Mouse (Mus musculus): ENCODE measurements at regions not wholly inside any gene's neighbourhood (a gene's known extent, or its start where the extent isn't known, plus 50 kb on each side); places are given as distances from the start of the nearest gene placed in this dataset.
"Not testable (repeated sequence)": the region's sequence is repeated elsewhere in the genome, so short reads cannot be mapped to it uniquely, and the experiment has no call there.

DNA sequence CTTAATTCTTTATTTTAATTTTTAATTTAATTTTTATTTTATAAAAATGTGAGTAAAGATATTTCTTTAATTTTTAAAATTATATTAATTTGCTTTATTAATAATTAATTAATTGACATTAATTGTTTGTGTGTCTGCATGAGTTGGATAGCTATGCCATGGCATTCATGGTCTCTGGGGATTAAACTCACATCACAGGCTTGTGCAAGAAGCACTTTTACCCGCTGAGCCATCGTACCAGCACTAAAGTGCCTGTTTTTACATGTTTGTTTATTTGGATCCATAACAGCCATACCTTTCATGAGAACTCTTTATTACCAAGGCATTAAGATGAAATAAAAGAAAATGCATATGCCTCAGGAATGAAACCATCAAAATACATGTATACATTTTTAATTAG is 453.7 kb upstream of the Arid1b start:
- no peak for DNase-seq (ENCODE audit: low read depth in 1 of 2, low spot score in 2 of 2)

DNA sequence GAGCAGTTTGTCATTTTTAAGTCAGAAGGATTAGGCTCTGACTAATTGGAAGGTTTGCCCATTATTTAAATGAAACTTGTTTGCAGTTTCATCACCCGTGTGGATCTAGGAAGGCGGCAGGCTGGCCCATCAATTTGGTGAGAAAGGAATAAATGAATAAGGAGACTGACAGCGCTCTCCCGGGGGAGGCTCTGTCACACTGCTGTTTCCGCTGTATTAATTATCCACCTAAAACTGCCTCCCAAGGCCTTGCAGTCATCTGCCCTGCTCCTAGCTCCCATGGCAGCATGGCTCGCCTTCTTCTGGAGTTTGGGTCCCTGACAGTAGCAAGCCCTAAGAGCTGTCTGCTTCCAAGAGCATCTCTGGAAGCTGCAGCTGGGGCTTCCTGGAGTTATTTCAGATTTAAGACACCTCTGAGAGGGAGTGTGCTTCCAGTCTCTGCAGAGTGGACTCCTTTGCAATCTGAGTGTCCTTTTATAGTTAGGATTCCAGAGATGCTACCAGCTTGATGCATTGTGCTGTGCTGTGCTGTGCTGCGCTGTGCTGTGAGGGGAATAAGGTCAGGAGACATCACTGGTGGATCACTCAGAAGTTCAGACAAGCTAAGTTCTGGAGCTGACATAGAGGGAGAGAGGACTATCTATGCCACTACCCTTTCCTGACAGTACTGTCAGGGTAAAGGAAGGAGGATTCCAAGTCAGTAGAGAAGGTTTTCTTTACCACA is 452.9 kb upstream of the Arid1b start:
- DNase-seq (ENCODE audit: low read depth in 1 of 2, low spot score in 2 of 2): no peak

DNA sequence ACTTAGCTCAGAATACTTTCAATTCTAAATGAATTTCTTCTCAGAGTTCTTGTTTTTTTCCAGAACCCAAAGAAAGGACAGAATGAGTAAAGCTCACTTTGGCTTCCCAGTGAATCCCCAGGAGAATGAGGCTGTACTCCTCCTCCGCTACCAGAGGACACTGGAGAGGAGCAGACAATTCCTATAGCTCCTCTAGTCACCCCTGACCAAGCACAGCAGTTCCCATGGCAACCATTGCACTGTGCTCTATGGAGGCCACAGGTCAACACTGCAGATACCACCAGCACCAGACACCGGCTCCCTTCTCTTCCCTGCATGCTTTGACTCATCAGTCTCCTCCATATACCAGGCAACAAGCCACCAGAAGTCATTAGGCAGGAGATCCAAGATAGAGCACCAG is 447.6 kb upstream of the Arid1b start:
- no peak for DNase-seq (ENCODE audit: low read depth in 1 of 2, low spot score in 2 of 2)

DNA sequence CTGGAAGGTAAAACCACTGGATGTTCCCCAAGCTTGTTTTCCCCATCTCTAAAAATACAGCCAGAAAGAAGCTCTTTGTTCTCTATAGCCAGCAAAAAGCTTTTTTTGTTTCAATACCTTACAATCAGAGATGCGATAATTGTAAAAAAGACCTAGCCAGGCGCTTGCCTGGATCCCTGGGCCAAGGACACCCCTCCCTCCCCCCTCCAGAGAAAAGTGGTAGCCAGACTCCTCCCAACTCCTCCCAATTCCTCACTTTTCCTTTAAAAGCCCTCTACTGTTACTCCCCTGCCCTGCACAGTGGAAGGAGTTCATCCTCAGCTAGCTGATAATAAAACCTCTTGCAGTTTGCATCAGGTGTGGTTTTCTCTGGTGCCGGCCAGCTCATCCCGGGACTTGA is 441.1 kb upstream of the Arid1b start:
- not testable (repeated sequence) for DNase-seq (ENCODE audit: low read depth in 1 of 2, low spot score in 2 of 2)

DNA sequence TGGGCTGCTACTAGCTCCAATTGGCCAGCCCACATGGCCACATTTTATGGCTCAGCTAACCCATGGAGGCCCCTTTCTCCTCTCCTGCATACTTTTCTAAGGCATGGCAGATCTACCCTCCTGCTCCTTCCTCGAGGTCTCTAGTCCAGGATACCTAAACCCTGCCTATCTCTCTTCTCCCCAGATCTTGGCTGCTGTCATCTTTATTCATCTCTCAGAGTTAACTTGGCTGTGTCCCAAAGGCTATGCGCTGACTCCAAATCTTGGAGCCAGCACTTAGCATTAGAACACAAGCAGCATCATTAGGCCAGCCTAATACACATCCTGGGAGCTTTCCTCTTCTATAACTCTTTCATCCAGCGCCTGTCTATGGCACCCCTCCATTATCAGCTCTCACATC is 430.5 kb upstream of the Arid1b start:
- no peak for DNase-seq (ENCODE audit: low read depth in 1 of 2, low spot score in 2 of 2)

DNA sequence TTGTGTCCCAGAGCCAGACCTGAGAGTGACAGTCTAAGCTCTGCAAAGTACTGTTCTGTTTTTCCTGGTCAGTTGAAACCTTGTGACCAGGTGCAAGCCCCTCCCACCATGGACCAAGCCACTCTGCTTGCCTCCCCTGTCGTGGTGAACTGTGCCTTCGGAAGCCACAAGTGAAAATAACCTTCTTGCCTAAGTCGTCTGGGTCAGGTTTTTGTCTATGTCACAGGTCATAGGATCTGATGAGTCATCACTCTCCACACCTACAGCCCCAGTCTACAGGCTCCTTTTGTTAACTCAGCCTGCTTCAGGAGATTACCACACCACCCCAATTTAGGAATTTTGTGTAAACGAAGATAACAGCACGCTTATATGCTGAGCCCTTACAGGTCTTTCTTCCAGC is 417.2 kb upstream of the Arid1b start:
- no peak for DNase-seq (ENCODE audit: low read depth in 1 of 2, low spot score in 2 of 2)

DNA sequence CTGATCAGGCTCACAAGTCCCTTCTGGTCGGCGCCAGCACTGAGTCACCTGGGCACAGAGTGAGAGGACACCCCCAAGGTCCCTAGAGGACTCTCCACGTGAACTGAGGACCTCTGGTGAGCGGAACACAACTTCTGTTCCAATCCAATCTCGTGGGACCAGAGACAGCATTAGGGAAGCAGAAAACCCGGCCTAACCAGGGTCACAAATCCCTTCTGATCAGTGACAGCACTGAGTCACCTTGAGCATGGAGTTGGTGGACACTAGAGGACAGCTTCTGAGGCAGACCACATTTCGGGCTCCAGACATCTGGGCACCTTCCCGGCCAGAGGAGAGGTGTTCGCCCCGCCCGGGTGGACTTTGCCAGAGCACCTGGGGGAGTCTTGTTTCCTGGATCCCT is 412.3 kb upstream of the Arid1b start:
- DNase-seq (ENCODE audit: low read depth in 1 of 2, low spot score in 2 of 2): no peak

DNA sequence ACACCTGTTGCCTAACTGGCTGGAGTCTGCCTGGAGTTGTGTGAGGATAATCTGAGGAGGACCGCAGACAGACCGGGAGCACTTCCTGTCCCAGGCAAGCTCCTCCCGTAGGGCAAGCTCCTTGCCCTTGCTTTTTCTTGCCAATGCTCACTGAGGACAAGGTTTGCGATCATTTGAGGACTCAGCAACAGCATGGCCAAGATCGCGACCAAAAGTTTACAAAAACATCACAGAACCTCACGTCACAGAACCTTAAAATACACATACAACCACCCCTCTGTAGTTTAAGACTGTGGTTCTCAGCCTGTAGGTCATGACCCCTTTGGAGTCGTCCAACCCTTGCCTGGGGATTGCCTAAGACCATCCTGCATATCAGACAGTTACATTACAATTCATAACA is 383.7 kb upstream of the Arid1b start:
- no peak for DNase-seq (ENCODE audit: low read depth in 1 of 2, low spot score in 2 of 2)

DNA sequence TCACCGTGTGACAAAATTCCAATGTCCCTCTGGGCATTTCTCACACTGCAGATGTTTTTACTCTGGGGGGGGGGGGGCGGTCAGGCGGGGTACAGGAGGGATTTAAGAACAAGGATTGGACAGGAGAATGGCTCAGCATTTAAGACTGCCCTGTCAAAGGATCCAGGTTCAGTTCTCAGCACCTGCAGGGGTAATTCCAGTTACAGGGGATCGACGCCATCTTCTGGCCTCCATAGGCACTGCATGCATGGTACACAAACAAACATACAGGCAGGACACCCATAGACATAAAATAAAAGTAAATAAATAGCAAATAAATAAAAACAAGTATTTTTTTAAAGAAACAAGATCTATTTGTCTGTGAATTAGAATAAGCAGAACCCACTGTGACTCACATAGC is 383.1 kb upstream of the Arid1b start:
- no peak for DNase-seq (ENCODE audit: low read depth in 1 of 2, low spot score in 2 of 2)

DNA sequence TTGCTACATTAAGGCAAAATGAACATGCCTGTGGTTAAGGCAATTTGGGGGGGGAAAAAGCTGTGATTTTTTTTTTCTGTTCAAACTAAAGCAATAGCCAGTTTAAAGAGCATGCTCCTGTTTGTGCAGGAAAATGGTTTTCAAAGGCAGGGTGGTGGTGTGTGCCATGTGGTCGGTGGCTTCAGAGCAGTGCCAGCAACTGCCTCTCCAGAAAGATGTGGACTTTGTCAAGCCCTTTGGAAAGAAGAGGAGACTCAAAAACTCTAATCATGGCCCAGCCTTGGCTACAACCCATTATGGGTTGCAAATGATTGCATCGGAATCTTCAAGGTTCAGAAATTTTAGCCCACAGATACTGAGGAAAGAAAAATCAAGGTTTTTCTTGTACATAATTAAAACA is 382.4 kb upstream of the Arid1b start:
- DNase-seq (ENCODE audit: low read depth in 1 of 2, low spot score in 2 of 2): no peak

DNA sequence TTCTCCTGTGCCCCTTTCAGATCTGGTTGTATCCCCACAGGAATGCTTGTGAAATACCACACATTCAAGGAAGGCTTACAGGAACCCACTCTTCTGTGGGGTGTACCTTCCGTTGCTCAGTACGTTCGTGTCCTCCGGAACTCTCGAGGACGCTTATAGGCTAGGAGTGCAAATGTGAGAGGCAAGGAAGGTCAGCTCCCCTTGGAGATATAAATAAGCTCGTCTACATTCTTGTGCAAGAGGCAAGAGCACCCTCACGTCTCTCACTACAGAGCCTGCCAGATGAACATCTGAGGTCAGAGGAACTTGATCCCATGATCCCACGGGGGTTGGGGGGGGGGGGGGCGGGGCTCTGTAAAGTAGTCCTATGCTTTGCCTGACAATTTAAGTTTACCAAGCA is 382.0 kb upstream of the Arid1b start:
- no peak for DNase-seq (ENCODE audit: low read depth in 1 of 2, low spot score in 2 of 2)

DNA sequence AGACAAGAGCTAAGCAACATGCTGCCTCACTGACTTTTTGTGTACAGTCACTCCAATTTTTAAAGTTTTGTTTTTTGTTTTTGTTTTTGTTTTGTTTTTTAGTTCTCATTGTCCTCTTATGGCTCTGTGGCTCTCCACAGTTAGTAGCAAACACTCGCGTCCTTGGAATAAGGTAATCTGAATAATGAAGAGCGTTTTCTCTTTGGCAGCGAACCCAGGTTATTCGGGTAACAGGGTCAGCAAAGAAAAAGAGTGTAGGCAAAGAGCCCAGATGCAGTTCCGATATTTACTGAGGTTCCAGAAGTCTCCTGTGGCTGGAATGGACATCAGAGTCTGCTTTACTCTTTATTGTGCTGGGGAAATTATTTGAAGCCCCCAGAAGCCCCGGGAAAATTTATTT is 381.4 kb upstream of the Arid1b start:
- DNase-seq (ENCODE audit: low read depth in 1 of 2, low spot score in 2 of 2): no peak

DNA sequence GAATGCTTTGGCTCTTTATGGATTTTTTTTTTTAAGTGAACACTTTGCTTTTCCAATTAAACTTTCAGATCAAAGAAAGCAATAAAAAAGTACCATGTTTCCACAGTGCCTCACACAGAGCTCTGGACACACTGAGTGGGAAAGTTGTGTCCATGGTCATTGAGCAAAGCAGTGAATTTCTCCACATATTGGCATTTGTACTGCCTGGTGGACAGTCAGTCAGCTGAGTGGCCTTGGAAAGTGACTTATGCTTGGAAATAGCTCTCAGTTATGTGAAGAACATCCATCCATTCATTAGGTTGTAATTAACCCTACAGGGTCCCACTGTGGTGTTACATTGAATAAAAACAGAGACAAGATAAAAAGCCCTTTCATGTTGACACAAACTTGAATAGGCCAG is 373.8 kb upstream of the Arid1b start:
- DNase-seq (ENCODE audit: low read depth in 1 of 2, low spot score in 2 of 2): no peak

DNA sequence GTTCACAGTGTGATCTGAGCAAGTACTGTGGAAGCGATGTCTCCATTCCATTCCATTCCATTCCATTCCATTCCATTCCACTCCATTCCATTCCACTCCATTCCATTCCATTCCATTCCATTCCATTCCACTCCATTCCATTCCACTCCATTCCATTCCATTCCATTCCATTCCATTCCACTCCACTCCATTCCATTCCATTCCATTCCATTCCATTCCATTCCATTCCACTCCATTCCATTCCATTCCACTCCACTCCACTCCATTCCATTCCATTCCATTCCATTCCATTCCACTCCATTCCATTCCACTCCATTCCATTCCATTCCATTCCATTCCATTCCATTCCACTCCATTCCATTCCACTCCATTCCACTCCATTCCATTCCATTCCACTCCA is 368.0 kb upstream of the Arid1b start:
- not testable (repeated sequence) for DNase-seq (ENCODE audit: low read depth in 1 of 2, low spot score in 2 of 2)

DNA sequence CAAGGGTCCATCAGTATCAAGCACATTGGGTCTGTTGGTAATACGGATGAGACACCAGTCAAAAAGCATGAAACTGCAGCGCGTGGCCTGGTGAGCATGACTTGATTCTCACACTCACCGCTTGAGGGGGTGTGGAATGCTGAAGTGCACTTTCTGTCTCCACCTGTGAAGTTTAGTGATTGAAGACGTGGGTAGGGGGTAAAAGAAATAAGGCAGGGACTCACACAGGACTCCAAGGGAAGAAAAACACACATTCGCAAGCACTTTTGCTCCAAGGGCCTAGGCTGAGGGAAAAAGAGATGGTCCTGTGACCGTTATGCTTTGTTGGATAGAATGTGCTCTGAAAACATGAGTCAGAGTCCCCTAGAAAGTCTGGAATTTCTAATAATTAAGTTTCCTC is 366.6 kb upstream of the Arid1b start:
- DNase-seq (ENCODE audit: low read depth in 1 of 2, low spot score in 2 of 2): no peak

DNA sequence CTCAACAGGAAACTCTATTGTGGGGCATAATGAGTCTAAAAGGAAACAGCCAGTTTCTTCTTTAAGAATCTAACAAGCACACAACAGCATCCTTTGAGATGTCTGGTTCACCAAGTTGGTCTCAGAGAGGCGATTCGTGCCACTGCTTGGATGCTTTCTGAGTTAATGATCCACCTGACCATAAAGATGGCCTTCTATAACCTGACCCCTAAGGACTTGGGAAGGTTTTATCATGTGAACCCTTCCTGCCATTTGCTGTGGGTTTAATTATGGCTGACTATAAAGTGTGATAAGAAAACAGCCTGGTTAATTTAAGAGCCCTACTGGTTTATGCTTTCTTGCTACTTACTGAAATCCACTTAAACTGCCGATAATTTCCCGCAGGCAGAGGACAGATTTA is 363.0 kb upstream of the Arid1b start:
- no peak for DNase-seq (ENCODE audit: low read depth in 1 of 2, low spot score in 2 of 2)

DNA sequence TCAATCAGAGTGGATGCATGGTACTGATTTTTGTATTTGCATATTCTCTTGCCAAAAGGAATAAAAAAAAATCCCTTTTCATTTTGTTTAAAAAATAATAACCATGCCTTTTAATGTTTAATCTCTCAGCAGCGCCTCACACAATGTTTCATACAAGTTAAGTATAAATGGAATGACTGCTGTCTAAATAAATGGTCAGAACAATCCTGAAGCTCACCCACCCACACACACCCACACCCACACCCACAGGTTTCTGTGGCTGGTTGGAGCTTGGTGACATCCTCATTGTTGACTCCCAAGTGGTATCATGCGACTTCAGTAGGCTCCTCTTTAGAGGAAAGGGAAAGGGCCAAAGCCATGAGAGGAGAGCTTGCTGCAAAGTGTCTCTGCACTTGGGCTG is 361.6 kb upstream of the Arid1b start:
- no peak for DNase-seq (ENCODE audit: low read depth in 1 of 2, low spot score in 2 of 2)

DNA sequence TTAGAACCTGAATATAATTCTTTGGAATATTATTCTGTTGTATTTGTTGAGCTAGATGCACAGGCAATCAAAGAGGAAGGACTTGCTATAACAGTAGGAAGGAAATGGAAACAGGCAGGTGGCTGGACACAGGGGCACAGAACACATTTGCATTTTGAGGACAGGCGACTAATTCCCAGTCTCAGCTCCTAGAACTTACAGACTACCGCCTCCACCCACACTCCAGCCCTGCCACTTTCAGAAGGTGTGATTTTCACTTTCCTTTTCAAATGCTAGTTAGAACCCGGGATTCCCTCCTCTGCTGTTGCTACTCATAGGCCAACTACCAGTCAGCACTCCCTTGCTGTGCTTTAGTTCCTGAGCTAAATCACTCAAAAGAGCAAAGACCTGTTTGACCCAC is 360.4 kb upstream of the Arid1b start:
- DNase-seq (ENCODE audit: low read depth in 1 of 2, low spot score in 2 of 2): no peak

DNA sequence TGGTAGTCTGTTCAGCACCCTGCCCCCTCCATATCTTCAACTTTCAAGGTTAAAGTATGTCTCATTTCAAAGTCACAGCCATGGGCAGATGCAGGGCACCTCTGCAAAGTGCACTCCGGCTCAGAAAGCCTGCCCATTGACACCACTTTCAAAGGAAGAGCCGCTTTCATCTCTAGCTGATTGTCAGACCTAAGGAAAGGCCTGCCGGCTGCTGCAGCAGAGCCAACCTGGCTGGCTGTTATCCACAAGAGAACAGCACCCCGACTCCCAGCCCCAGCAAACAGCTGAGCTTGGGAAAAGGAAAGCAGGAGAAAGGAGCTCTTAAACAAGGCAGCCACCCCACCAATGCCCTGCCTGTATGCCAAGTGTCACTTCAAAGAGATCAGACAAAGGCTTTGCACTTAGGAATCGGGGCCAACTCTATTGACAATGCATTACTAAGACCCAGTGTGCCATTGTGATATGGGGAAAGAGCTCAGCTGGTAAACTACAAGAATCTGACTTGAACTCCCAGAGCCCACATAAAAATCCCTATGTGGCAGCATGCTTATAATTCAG is 357.3 kb upstream of the Arid1b start:
- no peak for DNase-seq (ENCODE audit: low read depth in 1 of 2, low spot score in 2 of 2)

DNA sequence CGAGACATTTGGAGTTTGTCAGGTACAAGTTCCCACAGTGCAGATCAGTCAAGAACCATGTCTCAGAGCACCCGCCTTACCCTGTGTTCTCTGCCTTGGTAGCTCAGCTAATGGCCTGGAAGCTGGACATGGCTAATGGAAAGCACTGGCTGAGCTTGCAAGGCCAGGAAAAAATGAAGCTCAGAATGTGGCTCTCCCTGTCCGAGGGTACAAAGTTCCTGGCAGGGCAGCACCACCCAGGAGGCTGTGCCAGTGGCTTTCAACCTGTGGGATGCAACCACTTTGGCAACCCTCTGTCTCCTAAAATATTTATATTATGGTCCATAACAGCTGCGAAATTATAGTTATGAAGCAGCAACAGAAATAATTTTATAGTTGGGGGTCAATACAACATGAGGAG is 354.6 kb upstream of the Arid1b start:
- DNase-seq (ENCODE audit: low read depth in 1 of 2, low spot score in 2 of 2): no peak

DNA sequence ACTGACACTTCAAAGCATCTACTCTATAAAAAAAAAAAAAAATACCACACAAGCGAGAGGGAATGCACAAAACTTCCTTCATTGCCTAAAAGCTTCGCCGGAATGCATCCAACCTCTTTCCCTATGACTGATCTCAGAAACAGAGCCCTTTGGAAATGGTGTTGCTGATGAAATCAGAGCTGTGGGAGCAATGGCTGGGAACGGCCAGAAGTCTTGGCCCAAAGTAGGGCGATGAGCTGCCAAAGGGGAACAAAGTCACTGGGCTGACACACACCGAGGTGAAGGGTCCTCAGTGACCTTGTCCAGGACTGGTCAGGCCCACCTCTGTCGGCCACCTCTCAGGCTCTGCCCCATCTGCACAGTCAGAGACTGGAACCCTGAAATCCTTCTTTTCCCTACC is 353.6 kb upstream of the Arid1b start:
- no peak for DNase-seq (ENCODE audit: low read depth in 1 of 2, low spot score in 2 of 2)

DNA sequence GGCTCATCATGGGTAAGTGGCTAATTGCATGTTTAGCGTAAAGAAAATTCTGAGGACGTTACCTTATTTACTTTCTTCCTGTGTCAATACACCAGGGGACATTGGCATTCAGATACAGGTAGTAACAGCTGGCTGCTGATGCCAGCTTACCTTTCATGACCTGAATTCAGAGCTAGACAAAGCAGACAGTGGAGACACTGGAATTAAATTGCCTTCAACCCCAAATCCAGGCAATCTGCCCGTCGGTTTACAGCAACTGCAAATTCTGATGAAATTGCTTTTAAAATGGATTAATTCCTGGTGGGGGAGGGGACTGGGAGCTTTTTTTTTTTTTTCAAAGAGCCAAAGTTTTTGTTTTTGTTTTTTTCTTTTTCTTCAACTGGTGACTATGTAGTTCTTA is 353.0 kb upstream of the Arid1b start:
- DNase-seq (ENCODE audit: low read depth in 1 of 2, low spot score in 2 of 2): no peak

DNA sequence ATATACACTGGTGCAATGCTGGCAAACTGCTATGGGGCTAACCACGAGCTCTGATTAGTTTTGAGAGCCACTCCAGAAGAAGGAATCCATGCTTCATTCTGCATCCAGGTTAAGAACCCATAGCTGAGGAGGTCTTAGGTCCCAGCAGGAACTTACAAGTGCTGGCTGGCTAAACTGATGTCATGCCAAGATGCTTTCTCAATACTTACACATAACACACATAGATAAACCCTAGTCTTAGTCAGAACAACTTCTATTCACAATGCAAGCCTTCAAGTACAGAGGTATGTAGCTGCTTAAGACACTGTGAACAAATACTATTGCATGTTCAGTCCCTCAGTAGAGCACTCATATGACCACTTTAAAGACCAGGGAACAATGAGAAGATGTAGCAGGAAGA is 352.1 kb upstream of the Arid1b start:
- no peak for DNase-seq (ENCODE audit: low read depth in 1 of 2, low spot score in 2 of 2)

All from monocyte, adult 2 months (primary cell).